Mouse (Mus musculus): ENCODE results near the gene Patz1. TPM values are rescaled to one million over a fixed set of nuclear protein-coding genes. Genes with fewer than 3 reads are reported as not detected.

Gene Patz1
- total RNA-seq, 1 experiment from 2014 or later: 51.0 TPM

Other genes with a start within 250 kb of the Patz1 start
- 92.1 and 96.9 TPM in 2 replicates for gene Sfi1, start 95.4 kb upstream of the Patz1 start, total RNA-seq (2021)
- gene Eif4enif1, start 86.5 kb upstream of the Patz1 start, total RNA-seq (2021): 60.1 and 67.3 TPM in 2 replicates
- gene Drg1, start 22.5 kb upstream of the Patz1 start, total RNA-seq (2021): 90.8 and 117 TPM in 2 replicates
- 13.1 and 18.5 TPM in 2 replicates for gene Pik3ip1, start 41.5 kb downstream of the Patz1 start, total RNA-seq (2021)
- 27.1 and 44.5 TPM in 2 replicates for gene Limk2, start 120.3 kb downstream of the Patz1 start, total RNA-seq (2021)
- gene Rnf185, start 163.5 kb downstream of the Patz1 start, total RNA-seq (2021): 34.3 and 45.8 TPM in 2 replicates
- 0.18 and 0.33 TPM in 2 replicates for gene Pla2g3, start 199.4 kb downstream of the Patz1 start, total RNA-seq (2021)
- 0.90 and 1.3 TPM in 2 replicates for gene Inpp5j, start 215.9 kb downstream of the Patz1 start, total RNA-seq (2021)
- 16.5 and 32.2 TPM in 2 replicates for gene Selenom, start 225.8 kb downstream of the Patz1 start, total RNA-seq (2021)

Data from adrenal gland, postnatal 25 days (tissue).